ENCODE assay signal across 15 mouse cellular contexts in the genomic region with DNA sequence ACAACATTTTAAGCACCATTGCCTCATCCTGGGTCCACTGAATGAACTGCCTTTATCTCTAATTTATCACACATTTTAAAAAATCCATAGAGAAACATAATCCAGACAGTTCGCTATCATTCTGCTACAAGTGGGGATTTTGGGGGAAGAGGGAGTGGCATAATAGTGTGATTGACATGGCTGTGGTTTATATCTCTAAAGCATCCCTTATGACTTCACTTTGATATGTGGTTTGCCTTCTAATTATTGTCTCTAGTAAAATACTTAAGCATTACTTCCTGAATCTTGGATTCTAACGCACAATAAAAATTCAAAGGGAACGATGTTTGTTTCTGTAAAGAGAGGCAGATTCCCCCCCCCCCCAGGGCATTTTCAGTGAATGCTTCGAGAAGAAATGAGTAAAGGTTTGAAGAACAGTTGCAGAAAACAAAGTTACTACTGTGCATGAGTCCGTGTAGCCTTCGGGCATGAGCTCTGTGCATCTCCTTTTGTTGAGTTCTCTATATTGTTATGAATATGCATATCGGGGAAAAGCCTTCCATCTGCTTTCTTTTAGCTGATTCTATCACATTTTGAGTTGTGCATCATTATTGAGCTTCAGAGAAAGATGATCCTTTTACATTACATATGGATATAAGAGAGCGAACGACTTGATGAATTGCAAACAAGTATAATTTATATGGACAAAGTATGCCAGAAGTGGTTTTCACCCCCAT.
"Had no signal": no experiment of that assay in that cellular context is flagged by ENCODE, and none has a peak within 500 bp of the region (broad histone marks: within the 10 kb centered on the region; RNA-seq: fewer than 3 reads in every experiment).

No protein-coding gene starts in this region.

- H3K9me3 ChIP-seq: limb, embryonic 12.5 days; liver, embryonic 13.5 days; lung, embryonic 15.5 days; neural tube, embryonic 15.5 days had no signal

- H3K4me2 ChIP-seq: limb, embryonic 12.5 days; liver, embryonic 13.5 days; lung, embryonic 15.5 days; neural tube, embryonic 15.5 days had no signal

- DNase-seq: kidney, postnatal 25 days; layer of hippocampus, adult 9-11 months; layer of hippocampus, postnatal 36 days; liver; liver, embryonic 13.5 days; liver, postnatal 0 days; midbrain, embryonic 14.5 days; right cerebral cortex, adult 18-20 months; right cerebral cortex, postnatal 25 days; thymus, postnatal 4 days had no signal

- H3K9ac ChIP-seq: limb, embryonic 12.5 days; liver, embryonic 13.5 days; liver, postnatal 0 days; lung, embryonic 15.5 days; neural tube, embryonic 15.5 days had no signal

- H3K4me3 ChIP-seq: limb, embryonic 12.5 days; liver, embryonic 13.5 days; lung, embryonic 15.5 days; myocyte; neural tube, embryonic 15.5 days had no signal

- ATAC-seq: liver, postnatal 0 days had no signal

- H3K27me3 ChIP-seq: limb, embryonic 12.5 days; liver, embryonic 13.5 days; lung, embryonic 15.5 days; neural tube, embryonic 15.5 days had no signal

- H3K36me3 ChIP-seq: limb, embryonic 12.5 days; liver, embryonic 13.5 days; lung, embryonic 15.5 days; neural tube, embryonic 15.5 days had no signal

- H3K4me1 ChIP-seq: lung, embryonic 15.5 days; neural tube, embryonic 15.5 days had no signal

- H3K27ac ChIP-seq: limb, embryonic 12.5 days; liver, embryonic 13.5 days; lung, embryonic 15.5 days; neural tube, embryonic 15.5 days; stomach, postnatal 0 days had no signal
